Mouse (Mus musculus) testis, adult 10 weeks (tissue): ENCODE results near the gene Icam5. TPM values are rescaled to one million over a fixed set of nuclear protein-coding genes. Genes with fewer than 3 reads are reported as not detected.

ENCODE experiments used
- polyA plus RNA-seq: library from polyadenylated mRNA; stranded (reverse); fragments of 350-450 nt; fragmentation: Illumina TruSeq; extraction: RNeasy Lipid Tissue Mini Kit (QIAGEN cat#74804); gene quantifications from one replicate; pipeline ENCODE4 v1.2.3, GENCODE M21; 2014; ENCODE audit warnings: low read depth, low replicate concordance

Gene Icam5
- not detected for polyA plus RNA-seq

DNA sequence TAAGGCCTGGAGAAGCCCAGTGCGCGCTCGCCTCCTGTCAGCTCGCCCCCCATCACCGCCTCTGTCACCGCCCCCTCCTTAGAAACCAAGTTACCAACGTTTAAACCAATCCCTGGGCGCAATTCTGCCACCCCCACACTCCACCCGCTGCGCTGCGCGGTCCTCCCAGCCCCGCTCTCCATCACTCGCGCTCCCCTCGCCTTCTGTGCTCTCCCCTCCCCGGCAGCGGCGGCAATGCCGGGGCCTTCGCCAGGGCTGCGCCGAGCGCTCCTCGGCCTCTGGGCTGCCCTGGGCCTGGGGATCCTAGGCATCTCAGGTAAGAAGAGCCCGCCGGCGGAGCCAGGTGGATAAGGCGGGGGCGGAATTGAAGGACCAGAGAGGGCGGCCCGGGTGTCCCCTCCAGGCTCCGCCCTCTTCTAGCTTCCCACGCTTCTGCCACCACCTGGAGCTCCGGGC lies at the start of gene Icam5:
Icam5 (plus strand) TSS at position 178 of the 456 bp plus-strand sequence.

DNA sequence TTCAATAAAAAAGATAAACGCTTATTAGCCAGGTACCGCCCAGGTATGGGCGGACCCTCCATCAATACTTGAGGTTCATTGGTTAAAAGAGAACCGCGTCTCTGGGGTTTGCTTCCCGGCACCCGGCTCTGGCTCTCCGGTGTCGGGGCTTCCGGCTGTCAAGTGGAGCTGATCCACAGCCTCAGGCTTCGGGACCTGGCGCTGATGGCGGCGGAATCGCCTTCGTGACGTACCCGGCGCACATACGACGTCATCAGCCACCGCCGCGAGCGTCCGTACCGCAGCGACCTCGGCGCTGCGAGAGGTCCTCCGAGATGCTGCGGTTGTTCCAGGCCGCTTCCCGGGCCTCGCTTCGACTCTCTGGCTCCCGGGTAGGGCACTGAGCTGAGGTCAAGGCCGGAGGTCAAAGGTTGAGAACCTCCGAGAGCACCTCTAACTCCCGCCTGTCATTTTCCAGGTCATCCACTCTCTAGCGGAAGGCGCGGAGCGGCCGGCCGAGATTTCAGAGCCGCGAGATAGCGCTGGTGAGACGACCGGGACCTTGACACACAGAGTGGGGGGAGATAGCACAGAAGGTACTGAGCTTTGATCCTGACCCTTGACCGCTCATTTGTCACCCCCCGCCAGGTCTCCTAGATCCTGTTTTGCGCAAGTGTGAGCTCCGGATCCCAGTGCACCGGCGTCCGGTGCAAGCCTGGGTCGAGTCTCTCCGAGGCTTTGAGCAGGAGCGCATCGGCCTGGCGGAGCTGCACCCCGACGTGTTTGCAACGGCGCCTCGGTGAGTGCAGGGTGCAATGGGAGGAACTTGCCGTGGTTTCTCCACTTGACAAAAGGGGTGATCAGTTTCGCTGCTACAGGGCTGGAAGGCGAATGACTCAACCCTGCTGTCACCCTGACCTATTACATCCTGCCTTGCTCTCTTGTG lies 29.0 kb upstream of the Icam5 start, which contains the start of gene Mrpl4:
Mrpl4 (plus strand) TSS at position 112 of the 925 bp plus-strand sequence.

DNA sequence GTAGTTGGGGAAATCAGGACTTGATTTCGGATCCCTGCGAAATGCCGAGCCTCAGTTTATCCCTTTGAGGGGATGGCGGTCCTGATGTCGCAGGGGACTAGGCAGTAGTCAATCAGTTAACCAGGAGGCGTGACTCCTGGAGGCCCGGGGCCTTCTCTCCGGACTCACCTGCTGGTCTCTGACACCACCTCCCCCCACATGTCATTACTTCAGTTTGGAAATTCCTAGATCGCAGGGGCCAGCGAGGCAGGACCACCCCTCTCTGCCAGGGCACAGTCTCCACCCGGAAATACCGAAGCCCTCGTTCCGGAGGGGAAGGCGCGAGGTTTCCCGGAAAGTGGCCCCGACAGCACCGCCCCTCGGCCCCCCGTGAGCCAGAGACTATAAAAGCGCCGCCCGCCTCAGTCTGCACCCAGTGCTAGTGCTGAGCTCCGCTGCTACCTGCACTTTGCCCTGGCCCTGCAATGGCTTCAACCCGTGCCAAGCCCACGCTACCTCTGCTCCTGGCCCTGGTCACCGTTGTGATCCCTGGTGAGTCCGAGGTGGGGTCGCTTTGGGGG lies 16.2 kb upstream of the Icam5 start, which contains the start of gene Icam1:
Icam1 (plus strand) TSS at position 415 of the 560 bp plus-strand sequence.

DNA sequence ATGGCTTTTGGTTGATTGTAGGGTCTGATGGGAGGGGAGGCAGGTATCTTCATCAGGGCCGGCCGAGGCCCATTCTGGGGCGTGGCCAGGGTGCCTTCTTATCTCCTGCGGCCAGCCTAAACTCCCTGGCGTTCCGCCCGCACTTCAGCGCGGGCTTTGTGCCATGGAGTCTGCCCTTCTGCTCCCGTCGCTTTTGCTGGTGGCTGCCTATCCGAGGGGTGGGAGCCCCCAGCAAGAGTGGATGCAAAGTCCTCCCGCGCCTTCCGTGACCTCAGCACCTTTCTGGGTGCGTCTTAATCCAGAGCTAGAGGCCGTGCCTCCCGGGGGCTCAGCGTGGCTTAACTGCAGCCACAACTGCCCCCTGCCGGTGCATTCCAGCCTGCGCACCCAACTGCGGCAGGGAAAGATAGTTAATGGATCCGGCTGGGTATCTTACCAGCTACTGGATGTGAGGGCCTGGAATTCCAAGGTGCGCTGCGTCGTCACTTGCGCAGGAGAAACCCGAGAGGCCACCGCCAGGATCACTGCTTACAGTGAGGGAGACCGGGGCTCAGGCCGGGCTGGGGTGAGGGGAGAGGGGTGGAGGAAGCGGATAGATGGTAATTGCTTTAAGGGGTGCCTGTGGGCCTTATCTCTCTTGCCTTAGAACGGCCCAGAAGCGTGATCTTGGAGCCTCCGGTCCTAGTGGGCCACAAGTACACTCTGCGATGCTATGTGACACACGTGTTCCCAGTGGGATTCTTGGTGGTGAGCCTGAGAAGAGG lies 2.4 kb upstream of the Icam5 start, which contains the start of gene Icam4:
Icam4 (plus strand) TSS at position 83 of the 764 bp plus-strand sequence.

DNA sequence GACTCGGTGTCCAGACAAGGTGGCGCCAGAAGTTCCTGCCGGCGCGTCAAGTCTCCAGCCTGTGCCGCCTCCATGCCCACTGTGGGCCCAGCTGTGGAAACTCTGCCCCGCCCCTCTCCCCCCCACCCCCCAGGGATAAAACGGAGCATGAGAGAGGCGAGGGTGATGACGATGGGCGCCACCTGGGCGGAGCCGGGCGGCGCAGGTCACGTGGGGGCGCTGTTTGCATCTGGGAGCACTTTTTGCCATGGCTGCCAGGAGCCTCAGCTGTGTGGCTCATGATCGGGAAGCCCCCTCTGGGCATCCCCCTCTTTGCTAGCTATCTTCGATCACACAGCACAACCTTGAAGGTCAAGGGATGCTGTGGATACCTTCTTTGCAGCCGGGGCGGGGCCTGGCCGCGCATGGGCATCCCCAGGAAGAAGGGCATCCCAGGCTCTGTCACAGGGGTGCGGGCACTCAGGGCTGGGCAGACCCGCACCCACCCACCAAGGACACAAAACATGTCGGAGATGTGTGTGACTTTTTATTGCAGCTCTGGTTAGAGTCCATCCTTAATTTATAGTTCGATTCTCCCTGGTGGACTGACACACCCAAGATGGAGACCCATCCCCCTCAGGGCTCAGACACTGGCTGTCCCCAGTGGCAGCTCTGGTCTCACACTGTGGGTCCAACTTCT lies 35.3 kb downstream of the Icam5 start, which contains the start of gene Zglp1:
Zglp1 (minus strand) TSS at position 88 of the 679 bp plus-strand sequence.

GRCm38 (mm10) chr9:21073044-21073840 lies 41.4 kb downstream of the Icam5 start, which contains the start of the genes Gm49373 and Fdx1l:
Gene Gm49373 (minus strand): TSS chr9:21073096.
Gene Fdx1l (minus strand): TSS chr9:21073614.

Other genes starting within 250 kb of the Icam5 start
- not detected for gene Col5a3, start 217.0 kb upstream of the Icam5 start, polyA plus RNA-seq
- gene Rdh8, start 213.6 kb upstream of the Icam5 start, polyA plus RNA-seq: not detected
- gene A230050P20Rik, start 163.4 kb upstream of the Icam5 start, polyA plus RNA-seq: 0.46 TPM
- not detected for gene Angptl6, start 152.3 kb upstream of the Icam5 start, polyA plus RNA-seq
- gene Ppan, start 143.9 kb upstream of the Icam5 start, polyA plus RNA-seq: 0.57 TPM
- gene Eif3g, start 133.4 kb upstream of the Icam5 start, polyA plus RNA-seq: 91.3 TPM
- gene Dnmt1, start 72.2 kb upstream of the Icam5 start, polyA plus RNA-seq: 8.4 TPM
- 0.07 TPM for gene S1pr2, start 55.3 kb upstream of the Icam5 start, polyA plus RNA-seq
- gene Mrpl4, start 29.3 kb upstream of the Icam5 start, polyA plus RNA-seq: 0.25 TPM
- gene Icam1, start 16.1 kb upstream of the Icam5 start, polyA plus RNA-seq: 0.84 TPM
- not detected for gene Icam4, start 2.7 kb upstream of the Icam5 start, polyA plus RNA-seq
- gene Zglp1, start 35.0 kb downstream of the Icam5 start, polyA plus RNA-seq: not detected
- not detected for gene Gm49373, start 41.0 kb downstream of the Icam5 start, polyA plus RNA-seq
- gene Fdx1l, start 41.5 kb downstream of the Icam5 start, polyA plus RNA-seq: not detected
- 8.2 TPM for gene Gm38431, start 59.9 kb downstream of the Icam5 start, polyA plus RNA-seq
- gene Raver1, start 59.9 kb downstream of the Icam5 start, polyA plus RNA-seq: 2.4 TPM
- gene Tyk2, start 99.2 kb downstream of the Icam5 start, polyA plus RNA-seq: 2.0 TPM
- gene Cdc37, start 117.9 kb downstream of the Icam5 start, polyA plus RNA-seq: 7.8 TPM
- 6.8 TPM for gene Pde4a, start 133.6 kb downstream of the Icam5 start, polyA plus RNA-seq
- 6.5 TPM for gene Keap1, start 207.3 kb downstream of the Icam5 start, polyA plus RNA-seq
- gene S1pr5, start 216.4 kb downstream of the Icam5 start, polyA plus RNA-seq: not detected
- gene Atg4d, start 233.2 kb downstream of the Icam5 start, polyA plus RNA-seq: 0.36 TPM